8 mouse cellular contexts compared by ENCODE assay signal in the genomic region with DNA sequence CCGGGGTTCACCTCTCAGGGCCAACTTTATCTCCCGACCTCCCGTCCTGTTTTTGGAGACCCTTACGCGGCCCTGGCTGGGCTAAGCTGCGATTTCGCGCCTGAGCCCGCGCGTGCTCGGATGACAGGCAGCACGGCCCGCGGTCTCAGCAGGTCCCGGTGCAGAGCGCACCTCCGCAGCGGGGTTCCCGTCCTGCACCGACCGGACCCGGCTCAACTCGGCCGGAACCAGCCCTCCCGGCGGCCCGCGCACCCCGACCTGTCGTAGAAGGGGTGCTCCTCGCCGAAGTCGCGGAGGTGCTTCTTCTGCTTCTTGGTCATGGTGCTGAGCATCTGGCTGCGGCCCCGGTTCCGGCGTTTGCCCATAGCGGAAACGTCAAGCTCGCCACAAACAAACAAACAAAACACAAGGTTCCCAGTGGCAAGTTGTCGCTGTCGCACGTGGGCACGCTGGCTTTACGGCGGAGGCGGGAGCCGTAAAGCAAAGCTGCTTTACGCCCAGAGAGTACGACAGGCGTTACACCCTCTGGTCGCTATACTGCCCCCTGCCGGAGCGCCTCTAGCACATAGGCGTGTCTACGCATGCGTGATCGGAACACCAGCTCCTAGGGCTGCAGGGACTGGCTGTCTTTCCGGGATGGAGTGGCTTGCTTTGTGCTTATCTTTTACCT. TPM values are rescaled to one million over a fixed set of nuclear protein-coding genes. Genes with fewer than 3 reads are reported as not detected.
DNase-seq lines count a peak whose midpoint lies in the region; ATAC-seq and TF ChIP-seq lines count a peak whose summit lies in the region.

TSS of gene Diexf (minus strand) at position 487 of the 670 bp plus-strand sequence.

- DNase-seq in heart, postnatal 10 days, result peak; percentile 97 to 99
- peak; percentile 97 for DNase-seq in large intestine, adult 2 months (ENCODE audit: low read depth, low spot score)
- DNase-seq in liver, postnatal 0 days, result peak; percentile 100
- peak; percentile 100 for DNase-seq in testis, postnatal 10 days (ENCODE audit: low spot score)

- peaks cover 15% of the 10 kb centered on the region; the same call in 1 of the 2 replicates for H3K36me3 ChIP-seq in ES-Bruce4 (ENCODE audit: control insufficient read depth, insufficient read depth, low read length, poor library complexity, severe bottlenecking)
- H3K36me3 ChIP-seq in forebrain, embryonic 13.5 days (ENCODE audit: poor library complexity, severe bottlenecking), result peaks cover 23% of the 10 kb centered on the region
- H3K36me3 ChIP-seq in liver, postnatal 0 days (replicated peaks; ENCODE audit: insufficient read depth, low read length), result peaks cover 17% of the 10 kb centered on the region
- no peaks in the 10 kb centered on the region; the same call in 1 of the 2 replicates for H3K36me3 ChIP-seq in neural tube, embryonic 14.5 days (ENCODE audit: control insufficient read depth, insufficient read depth, low read length)

- H3K27me3 ChIP-seq in ES-Bruce4 (ENCODE audit: control insufficient read depth, insufficient read depth, low read length, poor library complexity, severe bottlenecking), result no peaks in the 10 kb centered on the region
- no peaks in the 10 kb centered on the region for H3K27me3 ChIP-seq in forebrain, embryonic 13.5 days
- H3K27me3 ChIP-seq in liver, postnatal 0 days (ENCODE audit: insufficient read depth, low read length), result no peaks in the 10 kb centered on the region
- H3K27me3 ChIP-seq in neural tube, embryonic 14.5 days (ENCODE audit: control insufficient read depth, insufficient read depth, low read length), result no peaks in the 10 kb centered on the region

- intact Hi-C loops in heart, postnatal 10 days (cut with DNase I), result loop anchor here (2.0 to 5.0 kb wide), 3 partner anchors 41 to 128 kb away; no protein-coding TSS in a partner anchor

- TF ChIP-seq POLR2A in ES-Bruce4 (IDR thresholded peaks at IDR 0.05; ENCODE audit: insufficient read depth, low read length), result peak; percentile 83

- peak; percentile 95 for ATAC-seq in cerebellum, adult (ENCODE audit: insufficient number of reproducible peaks, low FRiP score, low TSS enrichment)
- peak; percentile 94 for ATAC-seq in forebrain, embryonic 13.5 days
- peak; percentile 95 for ATAC-seq in liver, postnatal 0 days
- peak; percentile 92 for ATAC-seq in neural tube, embryonic 14.5 days (ENCODE audit: low read depth)

- TF ChIP-seq CTCF in ES-Bruce4 (IDR thresholded peaks at IDR 0.05; ENCODE audit: low read depth, low read length), result peak; percentile 92
- peak; percentile 100 for TF ChIP-seq CTCF in liver, postnatal 0 days (IDR thresholded peaks at IDR 0.05; ENCODE audit: low read depth)

- TF ChIP-seq EP300 in ES-Bruce4 (IDR thresholded peaks at IDR 0.05; ENCODE audit: insufficient read depth, low read depth, low read length), result no peak
- peak; percentile 43; the same call in 1 of the 2 replicates for TF ChIP-seq EP300 in liver, postnatal 0 days (IDR thresholded peaks at IDR 0.05; ENCODE audit: low read depth)

- no peaks in the 10 kb centered on the region for H3K4me1 ChIP-seq in ES-Bruce4 (ENCODE audit: control insufficient read depth, insufficient read depth, low read length)
- H3K4me1 ChIP-seq in forebrain, embryonic 13.5 days, result peaks cover 12% of the 10 kb centered on the region
- H3K4me1 ChIP-seq in liver, postnatal 0 days (ENCODE audit: insufficient read depth), result 0 out of 2 replicates have a peak, but pooled peaks cover 10% of the 10 kb centered on the region
- peaks cover 7% of the 10 kb centered on the region for H3K4me1 ChIP-seq in neural tube, embryonic 14.5 days (ENCODE audit: control insufficient read depth, insufficient read depth, low read length)

- peak within 1 kb of the TSS; percentile 85 for H3K9ac ChIP-seq in ES-Bruce4 (ENCODE audit: low read depth, poor library complexity, severe bottlenecking)
- H3K9ac ChIP-seq in forebrain, embryonic 13.5 days, result peak within 1 kb of the TSS; percentile 89
- H3K9ac ChIP-seq in liver, postnatal 0 days (replicated peaks), result peak within 1 kb of the TSS; percentile 77
- H3K9ac ChIP-seq in neural tube, embryonic 14.5 days (replicated peaks; ENCODE audit: low read depth, low read length), result peak within 1 kb of the TSS; percentile 74

- H3K4me3 ChIP-seq in ES-Bruce4 (ENCODE audit: low read depth, low read length), result peak within 1 kb of the TSS; percentile 79
- H3K4me3 ChIP-seq in forebrain, embryonic 13.5 days, result peak within 1 kb of the TSS; percentile 99
- peak within 1 kb of the TSS; percentile 66 for H3K4me3 ChIP-seq in liver, postnatal 0 days (ENCODE audit: low read depth, low read length)
- peak within 1 kb of the TSS; percentile 96 for H3K4me3 ChIP-seq in neural tube, embryonic 14.5 days (ENCODE audit: low read depth, low read length)

- no peak within 1 kb of the TSS for H3K27ac ChIP-seq in ES-Bruce4 (ENCODE audit: insufficient read depth, low read length)
- H3K27ac ChIP-seq in forebrain, embryonic 13.5 days, result peak within 1 kb of the TSS; percentile 48; the same call in 1 of the 2 replicates
- peak within 1 kb of the TSS; percentile 56 for H3K27ac ChIP-seq in liver, postnatal 0 days (ENCODE audit: low read depth)
- peak within 1 kb of the TSS; percentile 80 for H3K27ac ChIP-seq in neural tube, embryonic 14.5 days (ENCODE audit: low read depth, low read length)

- no peaks in the 10 kb centered on the region for H3K9me3 ChIP-seq in ES-Bruce4 (replicated peaks; ENCODE audit: control insufficient read depth, insufficient read depth, low read length, poor library complexity, severe bottlenecking)
- H3K9me3 ChIP-seq in forebrain, embryonic 13.5 days (replicated peaks), result no peaks in the 10 kb centered on the region
- H3K9me3 ChIP-seq in liver, postnatal 0 days (ENCODE audit: low read length), result no peaks in the 10 kb centered on the region
- H3K9me3 ChIP-seq in neural tube, embryonic 14.5 days (ENCODE audit: control insufficient read depth, low read length), result no peaks in the 10 kb centered on the region

- WGBS in forebrain, embryonic 13.5 days, result under 1% methylated on average over 61 of the region's 61 CpGs
- under 1% methylated on average over 61 of the region's 61 CpGs for WGBS in large intestine, adult 2 months
- WGBS in liver, postnatal 0 days (ENCODE audit: insufficient replicate concordance), result under 1% methylated on average over 61 of the region's 61 CpGs
- WGBS in neural tube, embryonic 14.5 days, result under 1% methylated on average over 61 of the region's 61 CpGs

- peak within 1 kb of the TSS; percentile 73 for H3K4me2 ChIP-seq in forebrain, embryonic 13.5 days
- peak within 1 kb of the TSS; percentile 76 for H3K4me2 ChIP-seq in liver, postnatal 0 days (ENCODE audit: low read depth, low read length)
- H3K4me2 ChIP-seq in neural tube, embryonic 14.5 days (ENCODE audit: low read depth, low read length), result peak within 1 kb of the TSS; percentile 64

RNA-seq across cellular contexts. Expression of gene Diexf, which starts in this region (rescaled TPM):
- 66.4 and 70.6 TPM in 2 replicates for polyA plus RNA-seq in ES-Bruce4 (2011; ENCODE audit: insufficient read depth, insufficient read length, low read depth, missing spikeins)
- 10.0 and 10.2 TPM in 2 replicates for polyA plus RNA-seq in forebrain, embryonic 13.5 days (2015; fragmentation: Nextera tagmentation; extraction: Ambion mirVana)
- 10 to 100 TPM in 1 of 2 experiments, 1 to 10 TPM in 1; 7.0 to 10.8 TPM for total RNA-seq in heart, postnatal 10 days (2021)
- polyA plus RNA-seq in large intestine, adult 2 months (2012; rRNA removed), result 10.4 and 12.9 TPM in 2 replicates
- 1.5 and 1.9 TPM in 2 replicates for polyA plus RNA-seq in liver, postnatal 0 days (2015; fragmentation: Nextera tagmentation; extraction: Ambion mirVana)
- polyA plus RNA-seq in neural tube, embryonic 14.5 days (2014; fragmentation: Nextera tagmentation; extraction: Ambion mirVana), result 9.1 and 12.6 TPM in 2 replicates
